Mouse (Mus musculus): ENCODE data around the gene F11.

F11 gene

GRCm38 (mm10) chr8:45239363-45239762 is 22.5 kb downstream of the F11 start:
- DNase-seq (ENCODE audit: low read depth): no peak

GRCm38 (mm10) chr8:45238282-45238681 is 23.5 kb downstream of the F11 start:
- DNase-seq (ENCODE audit: low read depth): no peak

GRCm38 (mm10) chr8:45236164-45236912 is 25.5 kb downstream of the F11 start:
- DNase-seq (ENCODE audit: low read depth): no peak

- no peak for DNase-seq (ENCODE audit: low read depth)
These were observed 26.6 kb downstream of the F11 start for GRCm38 (mm10) chr8:45235228-45235627.

GRCm38 (mm10) chr8:45233256-45233655 is 28.6 kb downstream of the F11 start:
- no peak for DNase-seq (ENCODE audit: low read depth)

- DNase-seq (ENCODE audit: low read depth): no peak
These were observed 59.4 kb downstream of the F11 start for GRCm38 (mm10) chr8:45202476-45202875.

GRCm38 (mm10) chr8:45201605-45202004 is 60.2 kb downstream of the F11 start:
- no peak for DNase-seq (ENCODE audit: low read depth)

- no peak for DNase-seq (ENCODE audit: low read depth)
These were observed 64.5 kb downstream of the F11 start for GRCm38 (mm10) chr8:45197294-45197693.

GRCm38 (mm10) chr8:45195954-45196526 is 65.8 kb downstream of the F11 start:
- no peak for DNase-seq (ENCODE audit: low read depth)

Data from c-Kit-positive CD71-positive TER-119-negative erythroid progenitor cells, embryonic 14.5 days (primary cell).